Mouse (Mus musculus) macrophage (primary cell): Measurements from ENCODE around the gene Zfp605. TPM values are rescaled to one million over a fixed set of nuclear protein-coding genes. Genes with fewer than 3 reads are reported as not detected.
"Not testable (repeated sequence)": the region's sequence is repeated elsewhere in the genome, so short reads cannot be mapped to it uniquely, and the experiment has no call there.

ENCODE experiments used
- H3K27ac ChIP-seq: fragments of 350-480 bp; formaldehyde crosslinking; 2 replicates; pipeline ENCODE4 v1.9.0; 2021
- H3K36me3 ChIP-seq: fragments of 350-480 bp; formaldehyde crosslinking; 2 replicates; pipeline ENCODE4 v1.9.0; 2021; ENCODE audit errors: inconsistent target
- H3K4me3 ChIP-seq: fragments of 350-480 bp; formaldehyde crosslinking; 2 replicates; pipeline ENCODE4 v1.9.0; 2021; ENCODE audit errors: inconsistent target
- H3K79me2 ChIP-seq: fragments of 350-480 bp; formaldehyde crosslinking; 2 replicates; pipeline ENCODE4 v1.9.0; 2021; ENCODE audit errors: inconsistent target
- WGBS: methylation state at CpG from one replicate; pipeline ENCODE4 v1.1.7; 2026; ENCODE audit warnings: inconsistent platforms; ENCODE audit not compliant: missing documents; 5-methylcytosine and 5-hydroxymethylcytosine counted together
- polyA plus RNA-seq: library from polyadenylated mRNA; stranded (reverse); fragments of 250-400 nt; gene quantifications from 3 replicates; pipeline ENCODE4 v1.2.4, GENCODE M21; 2018; ENCODE audit warnings: inconsistent platforms
- total RNA-seq, 78 experiments: library from RNA; depleted of rRNA; stranded (reverse); fragments of 250-400 nt; gene quantifications; 1 replicate in 9 of 78; 2 replicates in 24 of 78; 3 replicates in 43 of 78; 4 replicates in 2 of 78; pipeline ENCODE4 v1.2.4; 2018; ENCODE audit warnings: inconsistent platforms in 56 of 78

The Zfp605 gene
- total RNA-seq (2018; cell fraction: chromatin; rRNA removed): 10 to 100 TPM in 3 of 26 experiments, 1 to 10 TPM in 21, under 1 TPM in 2; 0.38 to 11.0 (median 4.3) TPM
- total RNA-seq (2018; cell fraction: cytosol; rRNA removed): 1 to 10 TPM in 23 of 26 experiments, under 1 TPM in 3; 0.47 to 4.9 (median 2.9) TPM
- 10 to 100 TPM in 1 of 26 experiments, 1 to 10 TPM in 20, under 1 TPM in 5; 0.40 to 10.4 (median 3.3) TPM for total RNA-seq (2018; cell fraction: nucleus; rRNA removed)
- 2.0 to 5.7 TPM (median 2.3 TPM) in 3 replicates for polyA plus RNA-seq

- Histone ChIP-seq H3K79me2 (peaks cover 25% of the 10 kb centered on the region), H3K27ac (peak within 1 kb of the TSS; percentile 57), H3K4me3 (peak within 1 kb of the TSS; percentile 77), H3K36me3 (peaks cover 31% of the 10 kb centered on the region)
- 5% methylated on average over 12 of the region's 12 CpGs for whole genome bisulfite sequencing
These were observed at the start of gene Zfp605 for GRCm38 (mm10) chr5:110109991-110110441. Gene Zfp605, plus strand, starts transcription at chr5:110110092.

- 83% methylated on average over 2 of the region's 2 CpGs for WGBS
- H3K36me3 ChIP-seq, H3K27ac ChIP-seq, H3K4me3 ChIP-seq, H3K79me2 ChIP-seq: not testable (repeated sequence)
These were observed 37.5 kb upstream of the Zfp605 start, which contains the start of gene Gm17655 for GRCm38 (mm10) chr5:110072413-110072812. Gene Gm17655, minus strand, starts transcription at chr5:110072513.

- Histone ChIP-seq H3K79me2 (no peaks in the 10 kb centered on the region), H3K36me3 (no peaks in the 10 kb centered on the region), H3K27ac (no peak overlapping the region), H3K4me3 (no peak overlapping the region)
- WGBS: 88% methylated on average over 4 of the region's 4 CpGs
These were observed 26.9 kb upstream of the Zfp605 start for GRCm38 (mm10) chr5:110082961-110083360.

- H3K79me2 ChIP-seq: no peaks in the 10 kb centered on the region
- no peak overlapping the region for H3K27ac ChIP-seq
- no peaks in the 10 kb centered on the region for H3K36me3 ChIP-seq
- H3K4me3 ChIP-seq: no peak overlapping the region
- 90% methylated on average over 14 of the region's 14 CpGs for WGBS
These were observed 23.6 kb upstream of the Zfp605 start for GRCm38 (mm10) chr5:110086161-110086866.

- H3K79me2 ChIP-seq: no peaks in the 10 kb centered on the region
- no peaks in the 10 kb centered on the region for H3K36me3 ChIP-seq
- H3K4me3 ChIP-seq: no peak overlapping the region
- no peak overlapping the region for H3K27ac ChIP-seq
- WGBS: 27% methylated on average over 2 of the region's 2 CpGs
These were observed 18.3 kb upstream of the Zfp605 start for GRCm38 (mm10) chr5:110091546-110091945.

- Histone ChIP-seq H3K27ac (peak within 1 kb of the TSS; percentile 63), H3K4me3 (peak within 1 kb of the TSS; percentile 56), H3K79me2 (no peaks in the 10 kb centered on the region), H3K36me3 (no peaks in the 10 kb centered on the region)
- 2% methylated on average over 24 of the region's 25 CpGs for WGBS
These were observed 15.7 kb upstream of the Zfp605 start, which contains the start of gene Gm35315 for GRCm38 (mm10) chr5:110094030-110094846. Gene Gm35315, minus strand, starts transcription at chr5:110094420.

- peak overlapping the region; percentile 56 for H3K4me3 ChIP-seq
These were observed 15.1 kb upstream of the Zfp605 start for GRCm38 (mm10) chr5:110094847-110095213.

GRCm38 (mm10) chr5:110098991-110099477 lies 10.9 kb upstream of the Zfp605 start:
- WGBS: no CpG with 5 or more reads among the region's 1 CpGs
- Histone ChIP-seq H3K27ac (no peak overlapping the region), H3K36me3 (peaks cover 12% of the 10 kb centered on the region), H3K79me2 (no peaks in the 10 kb centered on the region), H3K4me3 (no peak overlapping the region)

More at GRCm38 (mm10) chr5:110094847-110095213, 15.1 kb upstream of the Zfp605 start:
- H3K27ac ChIP-seq: peak overlapping the region; percentile 63
- H3K36me3 ChIP-seq: no peaks in the 10 kb centered on the region
- H3K79me2 ChIP-seq: no peaks in the 10 kb centered on the region
- WGBS: 9% methylated on average over 4 of the region's 4 CpGs

GRCm38 (mm10) chr5:110099656-110100580 lies 10.0 kb upstream of the Zfp605 start, which contains the start of gene Plcxd1:
Gene Plcxd1, plus strand, starts transcription at chr5:110099969.
- Histone ChIP-seq H3K36me3 (peaks cover 21% of the 10 kb centered on the region), H3K27ac (no peak within 1 kb of the TSS), H3K4me3 (no peak within 1 kb of the TSS), H3K79me2 (peaks cover 6% of the 10 kb centered on the region; the same call in 1 of the 2 replicates)
- WGBS: 49% methylated on average over 25 of the region's 25 CpGs

GRCm38 (mm10) chr5:110100921-110101631 lies 8.8 kb upstream of the Zfp605 start:
- no peak overlapping the region for H3K27ac ChIP-seq
- peaks cover 18% of the 10 kb centered on the region for H3K79me2 ChIP-seq
- WGBS: 5% methylated on average over 33 of the region's 37 CpGs
- H3K4me3 ChIP-seq: no peak overlapping the region
- H3K36me3 ChIP-seq: peaks cover 33% of the 10 kb centered on the region

GRCm38 (mm10) chr5:110101716-110102347 lies 8.1 kb upstream of the Zfp605 start:
- H3K36me3 ChIP-seq: peaks cover 38% of the 10 kb centered on the region
- WGBS: 24% methylated on average over 34 of the region's 34 CpGs
- peaks cover 25% of the 10 kb centered on the region for H3K79me2 ChIP-seq
- no peak overlapping the region for H3K27ac ChIP-seq
- H3K4me3 ChIP-seq: no peak overlapping the region

- 96% methylated on average over 9 of the region's 13 CpGs for WGBS
- H3K79me2 ChIP-seq: peaks cover 31% of the 10 kb centered on the region
- no peak overlapping the region for H3K4me3 ChIP-seq
- peaks cover 38% of the 10 kb centered on the region for H3K36me3 ChIP-seq
- H3K27ac ChIP-seq: no peak overlapping the region
These were observed 7.5 kb upstream of the Zfp605 start for GRCm38 (mm10) chr5:110102429-110102828.
